Mouse (Mus musculus): ENCODE measurements around the gene Oas1e. TPM values are rescaled to one million over a fixed set of nuclear protein-coding genes. Genes with fewer than 3 reads are reported as not detected.

The Oas1e gene
- polyA plus RNA-seq (2012): not detected in 2 replicates

GRCm38 (mm10) chr5:120795480-120796034, at the start of gene Oas1e:
Oas1e (minus strand) TSS chr5:120795530.

GRCm38 (mm10) chr5:120811951-120812819, 16.9 kb upstream of the Oas1e start, which contains the start of gene Oas1c:
Oas1c (minus strand) TSS chr5:120812514.

GRCm38 (mm10) chr5:120777478-120777877, 17.9 kb downstream of the Oas1e start, which contains the start of gene Oas3:
Oas3 (minus strand) TSS chr5:120777661.

GRCm38 (mm10) chr5:120749688-120750087, 45.6 kb downstream of the Oas1e start, which contains the start of gene Oas2:
Oas2 (minus strand) TSS chr5:120749853.

Other genes with a start within 250 kb of the Oas1e start
- gene Tpcn1, start 206.9 kb downstream of the Oas1e start, polyA plus RNA-seq (2012): 83.4 and 92.3 TPM in 2 replicates
- gene Iqcd, start 206.5 kb downstream of the Oas1e start, polyA plus RNA-seq (2012): 2.7 and 4.1 TPM in 2 replicates
- 23.5 and 24.3 TPM in 2 replicates for gene Rita1, start 182.9 kb downstream of the Oas1e start, polyA plus RNA-seq (2012)
- 111 and 152 TPM in 2 replicates for gene Ddx54, start 182.8 kb downstream of the Oas1e start, polyA plus RNA-seq (2012)
- gene Cfap73, start 161.3 kb downstream of the Oas1e start, polyA plus RNA-seq (2012): not detected in 2 replicates
- 0.73 and 1.3 TPM in 2 replicates for gene Rasal1, start 146.7 kb downstream of the Oas1e start, polyA plus RNA-seq (2012)
- gene Dtx1, start 83.6 kb downstream of the Oas1e start, polyA plus RNA-seq (2012): 0.38 and 1.0 TPM in 2 replicates
- gene Oas2, start 45.7 kb downstream of the Oas1e start, polyA plus RNA-seq (2012): 0.39 and 0.81 TPM in 2 replicates
- gene Oas3, start 17.9 kb downstream of the Oas1e start, polyA plus RNA-seq (2012): 6.6 and 10.7 TPM in 2 replicates
- gene Oas1c, start 17.0 kb upstream of the Oas1e start, polyA plus RNA-seq (2012): 0.17 and 0.30 TPM in 2 replicates
- not detected in 2 replicates for gene Oas1f, start 51.8 kb upstream of the Oas1e start, polyA plus RNA-seq (2012)
- gene Oas1h, start 65.9 kb upstream of the Oas1e start, polyA plus RNA-seq (2012): not detected in 2 replicates
- gene Oas1g, start 92.1 kb upstream of the Oas1e start, polyA plus RNA-seq (2012): 2.8 and 5.4 TPM in 2 replicates
- 20.4 and 23.7 TPM in 2 replicates for gene Oas1a, start 112.0 kb upstream of the Oas1e start, polyA plus RNA-seq (2012)
- not detected in 2 replicates for gene Oas1d, start 119.0 kb upstream of the Oas1e start, polyA plus RNA-seq (2012)
- 0.03 and 0.05 TPM in 2 replicates for gene Rph3a, start 214.6 kb upstream of the Oas1e start, polyA plus RNA-seq (2012)